Mouse (Mus musculus) cerebellum, adult 2 months (tissue): ENCODE data around the gene Ube2f.

ENCODE experiments used
- CTCF ChIP-seq: fragments of 200-500 bp; IDR thresholded peaks from 2 replicates; pipeline ENCODE4 v1.5.1; 2011; ENCODE audit warnings: low read depth, mild to moderate bottlenecking, control low read depth, low read length, moderate library complexity, borderline replicate concordance; ENCODE audit not compliant: insufficient read depth
- POLR2A ChIP-seq: fragments of 200-500 bp; IDR thresholded peaks from 2 replicates; pipeline ENCODE4 v1.6.1; 2011; ENCODE audit warnings: low read length, control low read depth, borderline replicate concordance; ENCODE audit not compliant: insufficient read depth

DNA sequence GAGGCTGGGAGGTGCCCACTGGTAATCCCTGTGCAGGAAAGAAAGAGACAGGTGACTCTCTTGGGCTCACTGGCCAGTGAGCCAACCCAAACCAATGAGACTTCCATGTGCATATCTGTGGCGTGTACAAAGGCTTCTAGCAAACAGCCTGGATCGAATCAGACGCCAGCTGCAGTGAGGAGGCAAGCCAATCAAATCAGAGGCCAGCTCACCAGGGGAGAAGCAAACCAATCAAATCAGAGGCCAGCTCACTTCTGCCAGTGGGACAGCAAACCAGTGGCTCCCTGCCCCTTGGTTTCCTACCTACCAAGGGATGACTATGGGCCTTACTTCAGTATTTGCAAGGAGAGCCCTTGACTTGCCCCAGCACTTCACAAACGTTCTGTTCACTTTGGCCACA is 23.5 kb upstream of the Ube2f start:
- TF ChIP-seq CTCF (no peak), POLR2A (no peak)
